Mouse (Mus musculus) CH12.LX (cell line): Measurements from ENCODE around the gene Olfr94. TPM values are rescaled to one million over a fixed set of nuclear protein-coding genes. Genes with fewer than 3 reads are reported as not detected.
A peak's percentile ranks its signal among the peaks of the same experiment; 100 is the strongest.

Experiments
- DNase-seq: peaks from one replicate; pipeline ENCODE4 v3.0.0-alpha.2; 2013; ENCODE audit errors: extremely low read depth
- H3K27ac ChIP-seq: 2 replicates; pipeline ENCODE4 v1.5.1; 2012; ENCODE audit warnings: low read depth, mild to moderate bottlenecking, control low read depth, moderate library complexity; ENCODE audit not compliant: insufficient read depth
- H3K27me3 ChIP-seq: replicated peaks from 2 replicates; pipeline ENCODE3; 2012; ENCODE audit warnings: inconsistent platforms
- H3K36me3 ChIP-seq, 2 experiments: replicated peaks in 1 of 2; 2 replicates each; pipeline versions ENCODE3 to v1.6.1; 2012; ENCODE audit warnings: inconsistent platforms in 1 of 2, low read length in 1 of 2, mild to moderate bottlenecking in 1 of 2, mixed read lengths in 1 of 2, moderate library complexity in 1 of 2; ENCODE audit not compliant: control insufficient read depth in 1 of 2, insufficient read depth in 1 of 2
- H3K4me1 ChIP-seq, 2 experiments: 2 replicates each; pipeline ENCODE4 v1.6.1; 2012; ENCODE audit warnings: inconsistent platforms in 1 of 2, moderate library complexity in 1 of 2; ENCODE audit not compliant: insufficient read depth in 2 of 2, control insufficient read depth in 1 of 2
- H3K4me2 ChIP-seq: 2 replicates; pipeline ENCODE4 v1.6.1; 2012; ENCODE audit warnings: low read depth, mild to moderate bottlenecking, control low read depth; ENCODE audit not compliant: poor library complexity, insufficient read depth, severe bottlenecking
- H3K4me3 ChIP-seq, 3 experiments: fragments of 150-350 bp in 1 of 3; sonication (generic) in 1 of 3; replicated peaks in 1 of 3; 2 replicates each; pipeline versions ENCODE3 to v1.5.1; 2011 to 2012; ENCODE audit warnings: low read depth in 2 of 3, low read length in 2 of 3, mild to moderate bottlenecking in 2 of 3, moderate library complexity in 2 of 3, control low read depth in 1 of 3, improper control_type of control experiment in 1 of 3, inconsistent platforms in 1 of 3, mixed read lengths in 1 of 3; ENCODE audit not compliant: poor library complexity in 1 of 3
- H3K79me2 ChIP-seq: replicated peaks from 2 replicates; pipeline ENCODE4 v1.6.1; 2012; ENCODE audit warnings: mild to moderate bottlenecking, moderate library complexity; ENCODE audit not compliant: control insufficient read depth, poor library complexity, insufficient read depth, severe bottlenecking; ENCODE audit errors: extremely low read depth
- H3K9ac ChIP-seq: 2 replicates; pipeline ENCODE4 v1.6.1; 2012; ENCODE audit warnings: low read depth, mild to moderate bottlenecking, control low read depth, moderate library complexity; ENCODE audit not compliant: insufficient read depth
- H3K9me3 ChIP-seq: replicated peaks from 2 replicates; pipeline ENCODE3; 2012; ENCODE audit warnings: low read length, inconsistent platforms, mixed read lengths
- CHD1 ChIP-seq: IDR thresholded peaks from 2 replicates; pipeline ENCODE4 v1.6.1; 2012; ENCODE audit warnings: low read depth, low read length, improper control_type of control experiment, inconsistent platforms
- CHD2 ChIP-seq: IDR thresholded peaks from 2 replicates; pipeline ENCODE4 v1.6.1; 2011; ENCODE audit warnings: low read length, improper control_type of control experiment
- CTCF ChIP-seq, 2 experiments: IDR thresholded peaks in 1 of 2; conservative IDR thresholded peaks in 1 of 2; 2 replicates each; pipeline ENCODE4 v1.5.1; 2011 to 2012; ENCODE audit warnings: low read depth in 2 of 2, low read length in 2 of 2, improper control_type of control experiment in 1 of 2, inconsistent platforms in 1 of 2, mild to moderate bottlenecking in 1 of 2, moderate library complexity in 1 of 2
- E2F4 ChIP-seq: IDR thresholded peaks from 2 replicates; pipeline ENCODE4 v1.6.1; 2011; ENCODE audit warnings: low read depth, low read length, improper control_type of control experiment; ENCODE audit not compliant: insufficient replicate concordance
- ELF1 ChIP-seq: IDR thresholded peaks from 2 replicates; pipeline ENCODE4 v1.6.1; 2014; ENCODE audit warnings: low read depth, mild to moderate bottlenecking, inconsistent platforms, low read length, improper control_type of control experiment
- EP300 ChIP-seq: IDR thresholded peaks from 2 replicates; pipeline ENCODE4 v1.6.1; 2011; ENCODE audit warnings: low read length, improper control_type of control experiment
- ETS1 ChIP-seq: conservative IDR thresholded peaks from 2 replicates; pipeline ENCODE4 v1.6.1; 2012; ENCODE audit warnings: low read depth, mild to moderate bottlenecking, inconsistent platforms, low read length, improper control_type of control experiment, moderate library complexity
- GABPA ChIP-seq: IDR thresholded peaks from 2 replicates; pipeline ENCODE4 v1.6.1; 2012; ENCODE audit warnings: low read depth, low read length, improper control_type of control experiment, inconsistent platforms; ENCODE audit not compliant: insufficient replicate concordance
- HCFC1 ChIP-seq: IDR thresholded peaks from 2 replicates; pipeline ENCODE4 v1.6.1; 2012; ENCODE audit warnings: low read depth, mild to moderate bottlenecking, inconsistent platforms, low read length, improper control_type of control experiment
- IRF4 ChIP-seq: IDR thresholded peaks from 2 replicates; pipeline ENCODE4 v1.6.1; 2014; ENCODE audit warnings: low read depth, mild to moderate bottlenecking, inconsistent platforms, low read length, improper control_type of control experiment
- JUN ChIP-seq: IDR thresholded peaks from 2 replicates; pipeline ENCODE4 v1.6.1; 2011; ENCODE audit warnings: low read depth, mild to moderate bottlenecking, low read length, improper control_type of control experiment, moderate library complexity; ENCODE audit not compliant: insufficient read depth
- JUND ChIP-seq: conservative IDR thresholded peaks from 2 replicates; pipeline ENCODE4 v1.6.1; 2011; ENCODE audit warnings: low read depth, low read length, improper control_type of control experiment
- MAFK ChIP-seq: IDR thresholded peaks from 2 replicates; pipeline ENCODE4 v1.6.1; 2011; ENCODE audit warnings: low read length, improper control_type of control experiment; ENCODE audit not compliant: insufficient replicate concordance
- MAX ChIP-seq: IDR thresholded peaks from 2 replicates; pipeline ENCODE4 v1.6.1; 2011; ENCODE audit warnings: low read length, improper control_type of control experiment
- MAZ ChIP-seq: IDR thresholded peaks from 2 replicates; pipeline ENCODE4 v1.6.1; 2012; ENCODE audit warnings: low read depth, mild to moderate bottlenecking, inconsistent platforms, low read length, improper control_type of control experiment, moderate library complexity
- MXI1 ChIP-seq: IDR thresholded peaks from 2 replicates; pipeline ENCODE4 v1.6.1; 2011; ENCODE audit warnings: mild to moderate bottlenecking, low read depth, low read length, improper control_type of control experiment
- NELFE ChIP-seq: IDR thresholded peaks from 2 replicates; pipeline ENCODE4 v1.6.1; 2011; ENCODE audit warnings: low read depth, low read length, improper control_type of control experiment
- NRF1 ChIP-seq: IDR thresholded peaks from 2 replicates; pipeline ENCODE4 v1.6.1; 2014; ENCODE audit warnings: low read depth, mild to moderate bottlenecking, inconsistent platforms, low read length, improper control_type of control experiment, moderate library complexity
- POLR2A ChIP-seq: IDR thresholded peaks from 2 replicates; pipeline ENCODE4 v1.6.1; 2011; ENCODE audit warnings: low read depth, mild to moderate bottlenecking, improper control_type of control experiment, low read length
- POLR2AphosphoS2 ChIP-seq: IDR thresholded peaks from 2 replicates; pipeline ENCODE4 v1.6.1; 2011; ENCODE audit warnings: low read depth, low read length, improper control_type of control experiment
- RAD21 ChIP-seq: IDR thresholded peaks from 2 replicates; pipeline ENCODE4 v1.6.1; 2011; ENCODE audit warnings: low read depth, mild to moderate bottlenecking, low read length, improper control_type of control experiment, moderate library complexity
- RCOR1 ChIP-seq: conservative IDR thresholded peaks from 2 replicates; pipeline ENCODE4 v1.6.1; 2012; ENCODE audit warnings: low read depth, mild to moderate bottlenecking, inconsistent platforms, low read length, improper control_type of control experiment
- SMC3 ChIP-seq: IDR thresholded peaks from 2 replicates; pipeline ENCODE4 v1.6.1; 2011; ENCODE audit warnings: low read depth, low read length, improper control_type of control experiment
- TBP ChIP-seq: conservative IDR thresholded peaks from 2 replicates; pipeline ENCODE4 v1.6.1; 2011; ENCODE audit warnings: low read depth, low read length, improper control_type of control experiment
- TCF12 ChIP-seq: IDR thresholded peaks from 2 replicates; pipeline ENCODE4 v1.6.1; 2014; ENCODE audit warnings: low read depth, mild to moderate bottlenecking, inconsistent platforms, low read length, improper control_type of control experiment
- UBTF ChIP-seq: IDR thresholded peaks from 2 replicates; pipeline ENCODE4 v1.6.1; 2012; ENCODE audit warnings: low read depth, mild to moderate bottlenecking, inconsistent platforms, low read length, improper control_type of control experiment, moderate library complexity
- USF1 ChIP-seq: IDR thresholded peaks from 2 replicates; pipeline ENCODE4 v1.6.1; 2014; ENCODE audit warnings: low read depth, mild to moderate bottlenecking, inconsistent platforms, low read length, improper control_type of control experiment
- USF2 ChIP-seq: conservative IDR thresholded peaks from 2 replicates; pipeline ENCODE4 v1.6.1; 2011; ENCODE audit warnings: low read depth, low read length, improper control_type of control experiment
- ZC3H11A ChIP-seq: IDR thresholded peaks from 2 replicates; pipeline ENCODE4 v1.6.1; 2012; ENCODE audit warnings: low read depth, mild to moderate bottlenecking, inconsistent platforms, low read length, improper control_type of control experiment
- ZKSCAN1 ChIP-seq: IDR thresholded peaks from 2 replicates; pipeline ENCODE4 v1.6.1; 2012; ENCODE audit warnings: low read depth, inconsistent platforms, low read length, improper control_type of control experiment, borderline replicate concordance
- ZMIZ1 ChIP-seq: IDR thresholded peaks from 2 replicates; pipeline ENCODE4 v1.6.1; 2012; ENCODE audit warnings: low read depth, mild to moderate bottlenecking, inconsistent platforms, low read length, improper control_type of control experiment
- ZNF384 ChIP-seq: IDR thresholded peaks from 2 replicates; pipeline ENCODE4 v1.6.1; 2012; ENCODE audit warnings: low read depth, low read length, improper control_type of control experiment, inconsistent platforms
- dilution Hi-C: fragments of 300-500 bp; cut with MboI; formaldehyde crosslinking; loops from 2 replicates; pipeline ENCODE4 v1.14.3; 2020; ENCODE audit warnings: low sequenced_read_pairs; ENCODE audit not compliant: extremely low pct_unique_long_range_greater_than_20kb, extremely low pct_ligation_motif_present
- in situ Hi-C: fragments of 300-500 bp; cut with MboI; formaldehyde crosslinking; loops from 3 replicates; pipeline ENCODE4 v1.14.3; 2019; ENCODE audit warnings: low sequenced_read_pairs, low pct_ligation_motif_present, low pct_unique_long_range_greater_than_20kb, mixed read lengths
- polyA plus RNA-seq: library from polyadenylated mRNA; unstranded; fragments of >175 nt; gene quantifications from 2 replicates; pipeline ENCODE4 v1.2.1, GENCODE M21; 2012; ENCODE audit warnings: low read depth; ENCODE audit not compliant: insufficient read length
- total RNA-seq, 2 experiments: library from RNA; depleted of rRNA; stranded (reverse); fragments of 300-350 nt in 1 of 2; fragments of >200 nt in 1 of 2; gene quantifications; 2 replicates each; pipeline ENCODE4 v1.2.3; 2012 to 2014

The Olfr94 gene
- total and polyA plus RNA-seq, 3 experiments: not detected

GRCm38 (mm10) chr17:37249460-37249859 lies 48.7 kb upstream of the Olfr94 start:
- Histone ChIP-seq H3K9ac (no peak overlapping the region), H3K36me3 (peaks cover 0 to 4% of the 10 kb centered on the region in 2 experiments), H3K9me3 (no peaks in the 10 kb centered on the region), H3K27ac (no peak overlapping the region), H3K4me2 (no peak overlapping the region), H3K4me1 (peaks cover 0 to 13% of the 10 kb centered on the region in 2 experiments; a peak in 2 of 4 replicates), H3K79me2 (no peaks in the 10 kb centered on the region), H3K4me3 (no peak overlapping the region), H3K27me3 (no peaks in the 10 kb centered on the region)
- in situ Hi-C loops: no loop called here
- no peak for DNase-seq
- TF ChIP-seq NELFE (no peak), POLR2AphosphoS2 (no peak), CHD1 (no peak), IRF4 (no peak), CTCF (conservative IDR thresholded peaks at IDR 0.05 in 1 of 2, IDR thresholded peaks at IDR 0.05 in 1 of 2; ENCODE audit: low read depth in 2 of 2, low read length in 2 of 2) (no peak), ZMIZ1 (no peak), ETS1 (no peak), MAX (no peak), TCF12 (no peak), GABPA (no peak), MAZ (no peak), E2F4 (no peak), USF2 (no peak), ELF1 (no peak), ZNF384 (no peak), HCFC1 (no peak)
- dilution Hi-C loops: no loop called here

GRCm38 (mm10) chr17:37246715-37247114 lies 45.9 kb upstream of the Olfr94 start:
- dilution Hi-C loops: no loop called here
- TF ChIP-seq ZKSCAN1 (no peak), HCFC1 (no peak), UBTF (no peak), E2F4 (no peak), TCF12 (peak; percentile 61), CHD2 (peak; percentile 98), USF1 (no peak), SMC3 (peak; percentile 29; the same call in 1 of the 2 replicates), NRF1 (no peak; the same call in 1 of the 2 replicates), ETS1 (peak; percentile 42; the same call in 1 of the 2 replicates), IRF4 (peak; percentile 81), USF2 (no peak), MAFK (no peak), POLR2A (peak; percentile 63), ZC3H11A (no peak), JUND (no peak), JUN (no peak), RAD21 (peak; percentile 64), POLR2AphosphoS2 (no peak), NELFE (peak; percentile 55; the same call in 1 of the 2 replicates), ZNF384 (no peak), MAX (no peak), GABPA (no peak), TBP (peak; percentile 92), MXI1 (no peak), EP300 (no peak), RCOR1 (no peak)

More at GRCm38 (mm10) chr17:37246715-37247114, 45.9 kb upstream of the Olfr94 start:
- peak; percentile 95 for DNase-seq
- peak overlapping the region; percentile 88 for H3K9ac ChIP-seq
- H3K36me3 ChIP-seq: peaks cover 0 to 4% of the 10 kb centered on the region in 2 experiments
- H3K4me2 ChIP-seq: peak overlapping the region; percentile 80
- no peaks in the 10 kb centered on the region for H3K79me2 ChIP-seq
- H3K4me1 ChIP-seq: peaks cover 0 to 13% of the 10 kb centered on the region in 2 experiments; a peak in 2 of 4 replicates
- no peak overlapping the region for H3K27ac ChIP-seq
- H3K4me3 ChIP-seq: peak overlapping the region; percentile 58 to 65 (median 59)
- no peaks in the 10 kb centered on the region for H3K27me3 ChIP-seq
- in situ Hi-C loops: no loop called here
- H3K9me3 ChIP-seq: peaks cover 2% of the 10 kb centered on the region
